Mouse (Mus musculus): ENCODE results near the gene Cep128.

DNA sequence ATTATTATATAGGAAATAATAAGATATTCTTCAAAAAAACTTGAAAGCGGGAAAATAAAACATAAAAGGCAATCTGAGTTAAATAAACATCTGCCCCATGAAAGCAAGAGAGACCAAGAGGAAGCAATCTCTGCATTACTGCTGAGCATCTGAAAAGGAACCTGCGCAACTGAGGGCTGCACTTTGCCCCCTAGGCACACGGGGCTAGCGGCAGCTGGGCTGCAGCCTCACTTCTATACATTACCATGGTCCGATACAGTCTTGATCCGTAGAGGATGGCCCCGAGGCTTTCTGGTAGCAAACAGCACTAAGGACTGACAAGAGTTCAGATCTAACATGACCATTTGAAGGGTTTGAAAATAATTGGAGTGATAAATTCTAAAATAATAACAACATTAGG, 230.2 kb downstream of the Cep128 start:
- TF ChIP-seq CTCF (conservative IDR thresholded peaks at IDR 0.05; ENCODE audit: low read length) (no peak), POU5F1 (IDR thresholded peaks at IDR 0.05; ENCODE audit: borderline replicate concordance, low read length) (no peak), NANOG (IDR thresholded peaks at IDR 0.05; ENCODE audit: borderline replicate concordance, low read length) (no peak)

Data from E14TG2a.4 (cell line).